Mouse (Mus musculus) thymus, adult 2 months (tissue): ENCODE measurements at regions not wholly inside any gene's neighbourhood (a gene's known extent, or its start where the extent isn't known, plus 50 kb on each side); places are given as distances from the start of the nearest gene placed in this dataset.

ENCODE experiments used
- CTCF ChIP-seq: fragments of 200-500 bp; IDR thresholded peaks from 2 replicates; pipeline ENCODE4 v1.5.1; 2012; ENCODE audit warnings: mild to moderate bottlenecking, control low read depth, low read length, moderate library complexity, borderline replicate concordance; ENCODE audit not compliant: control insufficient read depth, poor library complexity, insufficient read depth; ENCODE audit errors: extremely low read depth
- POLR2A ChIP-seq: fragments of 200-500 bp; IDR thresholded peaks from 2 replicates; pipeline ENCODE4 v1.6.1; 2012; ENCODE audit warnings: mild to moderate bottlenecking, low read length, control low read depth, moderate library complexity; ENCODE audit not compliant: control insufficient read depth, poor library complexity, insufficient read depth; ENCODE audit errors: extremely low read depth

DNA sequence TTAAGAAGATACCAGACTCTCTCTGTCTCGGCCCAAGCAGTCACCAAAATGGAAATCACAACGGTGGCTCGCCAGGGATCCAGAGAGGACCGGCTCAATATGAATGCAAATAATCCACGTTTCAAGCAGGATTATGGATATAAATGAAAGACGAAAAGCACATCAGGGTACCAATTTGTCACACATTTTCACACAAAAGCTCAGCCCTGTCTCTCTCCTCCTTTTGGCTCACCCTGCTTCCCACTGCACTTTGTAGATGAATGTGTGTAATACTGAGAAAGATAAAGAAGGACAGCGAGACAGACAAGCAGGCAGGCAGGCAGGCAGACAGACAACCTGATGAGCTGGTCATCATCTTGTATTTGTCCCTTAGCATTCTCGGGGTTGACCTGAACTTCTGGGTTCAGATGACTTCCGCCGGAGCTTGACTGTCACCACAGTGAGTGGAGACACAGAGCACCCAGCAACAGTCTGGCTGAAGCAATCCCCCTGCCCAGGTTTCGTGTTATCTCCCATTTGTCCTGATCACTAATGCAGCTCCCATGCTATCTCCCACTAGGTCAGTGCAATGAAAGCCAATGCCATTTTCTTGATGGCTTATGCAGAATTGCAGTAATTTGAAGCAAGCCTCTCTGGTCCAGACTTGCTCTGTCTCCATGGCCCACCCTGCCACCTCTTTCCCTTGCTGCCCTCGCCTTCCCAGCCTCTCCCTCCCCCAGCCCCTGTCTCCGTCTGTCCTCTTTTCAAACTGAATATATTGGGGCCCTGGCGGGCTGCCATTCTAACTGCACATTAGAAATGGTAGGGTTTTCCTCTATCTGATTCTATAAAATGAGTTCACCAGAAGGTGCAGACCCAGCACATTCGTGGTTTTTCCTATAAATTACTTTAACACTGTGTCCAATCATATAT, 363.1 kb downstream of the Psat1 start:
- TF ChIP-seq CTCF (no peak), POLR2A (no peak)
